33 mouse cellular contexts compared by ENCODE assay signal in genomic region chr5:128627763-128628162, GRCm38 (mm10). TPM values are rescaled to one million over a fixed set of nuclear protein-coding genes. Genes with fewer than 3 reads are reported as not detected.
DNase-seq lines count a peak whose midpoint lies in the region; ATAC-seq and TF ChIP-seq lines count a peak whose summit lies in the region.
"Had no signal": no experiment of that assay in that cellular context is flagged by ENCODE, and none has a peak within 500 bp of the region (broad histone marks: within the 10 kb centered on the region; RNA-seq: fewer than 3 reads in every experiment).

No protein-coding gene starts in this region.

- H3K9ac ChIP-seq in embryonic facial prominence, embryonic 15.5 days = no peak overlapping the region
- H3K9ac ChIP-seq: forebrain, postnatal 0 days; heart, embryonic 15.5 days; hindbrain, embryonic 12.5 days; intestine, embryonic 15.5 days; limb, embryonic 13.5 days; liver, embryonic 12.5 days; liver, postnatal 0 days; midbrain, embryonic 15.5 days had no signal

- no peak for TF ChIP-seq POLR2A in kidney, adult 2 months (IDR thresholded peaks at IDR 0.05; ENCODE audit: low read depth, low read length)
- no peak for TF ChIP-seq POLR2A in brain, embryonic 14.5 days (IDR thresholded peaks at IDR 0.05; ENCODE audit: borderline replicate concordance, extremely low read depth, insufficient read depth, insufficient read length, poor library complexity, severe bottlenecking)

- H3K4me3 ChIP-seq in kidney, adult 2 months (ENCODE audit: insufficient read depth, low read depth, low read length) = no peak overlapping the region
- H3K4me3 ChIP-seq in embryonic facial prominence, embryonic 15.5 days (replicated peaks) = no peak overlapping the region
- H3K4me3 ChIP-seq: forebrain, embryonic 10.5 days; heart, embryonic 10.5 days; heart, embryonic 15.5 days; hindbrain, embryonic 12.5 days; intestine, embryonic 15.5 days; layer of hippocampus, adult 2 months; limb, embryonic 13.5 days; liver, embryonic 12.5 days; midbrain, embryonic 10.5 days; midbrain, embryonic 15.5 days had no signal

- no peaks in the 10 kb centered on the region for H3K4me1 ChIP-seq in kidney, adult 2 months (ENCODE audit: control insufficient read depth, insufficient read depth, low read length)
- peaks cover 17% of the 10 kb centered on the region for H3K4me1 ChIP-seq in embryonic facial prominence, embryonic 15.5 days
- H3K4me1 ChIP-seq: heart, embryonic 10.5 days; heart, embryonic 15.5 days; intestine, embryonic 15.5 days; liver, embryonic 12.5 days; midbrain, embryonic 15.5 days had no signal

- no peak for ATAC-seq in embryonic facial prominence, embryonic 15.5 days (ENCODE audit: insufficient number of reproducible peaks, low FRiP score, low TSS enrichment, low read depth)
- ATAC-seq: forebrain, postnatal 0 days; hindbrain, postnatal 0 days; intestine, embryonic 15.5 days; liver, embryonic 12.5 days; liver, postnatal 0 days; midbrain, embryonic 15.5 days had no signal

- 45% methylated on average over 5 of the region's 5 CpGs for WGBS in kidney, adult 2 months
- 44% methylated on average over 5 of the region's 5 CpGs for WGBS in embryonic facial prominence, embryonic 15.5 days

- no peak overlapping the region for H3K4me2 ChIP-seq in embryonic facial prominence, embryonic 15.5 days (replicated peaks)
- H3K4me2 ChIP-seq: heart, embryonic 15.5 days; hindbrain, embryonic 12.5 days; intestine, embryonic 15.5 days; limb, embryonic 13.5 days; liver, embryonic 12.5 days; midbrain, embryonic 15.5 days had no signal

- no peaks in the 10 kb centered on the region for H3K27me3 ChIP-seq in kidney, adult 2 months (replicated peaks; ENCODE audit: control insufficient read depth, insufficient read depth, low read length)
- no peaks in the 10 kb centered on the region for H3K27me3 ChIP-seq in embryonic facial prominence, embryonic 15.5 days
- H3K27me3 ChIP-seq: heart, embryonic 15.5 days; hindbrain, embryonic 12.5 days; intestine, embryonic 15.5 days; limb, embryonic 13.5 days; liver, embryonic 12.5 days; midbrain, embryonic 15.5 days had no signal

- no peaks in the 10 kb centered on the region for H3K9me3 ChIP-seq in embryonic facial prominence, embryonic 15.5 days (replicated peaks)
- H3K9me3 ChIP-seq: forebrain, embryonic 10.5 days; heart, embryonic 10.5 days; heart, embryonic 15.5 days; hindbrain, embryonic 12.5 days; intestine, embryonic 15.5 days; limb, embryonic 13.5 days; liver, embryonic 12.5 days; midbrain, embryonic 10.5 days; midbrain, embryonic 15.5 days had no signal

- H3K27ac ChIP-seq in kidney, adult 2 months (ENCODE audit: insufficient read depth, low read depth, low read length) = no peak overlapping the region
- H3K27ac ChIP-seq in embryonic facial prominence, embryonic 15.5 days (replicated peaks) = 0 out of 2 replicates have a peak overlapping the region, but pooled peaks have one; percentile 28
- H3K27ac ChIP-seq: forebrain, embryonic 10.5 days; heart, embryonic 10.5 days; heart, embryonic 15.5 days; hindbrain, embryonic 12.5 days; hindbrain, postnatal 0 days; intestine, embryonic 15.5 days; layer of hippocampus, adult 2 months; limb, embryonic 13.5 days; liver, embryonic 12.5 days; midbrain, embryonic 10.5 days; midbrain, embryonic 15.5 days had no signal

- H3K36me3 ChIP-seq in kidney, adult 2 months (ENCODE audit: control insufficient read depth, insufficient read depth, low read length) = no peaks in the 10 kb centered on the region
- H3K36me3 ChIP-seq in embryonic facial prominence, embryonic 15.5 days = no peaks in the 10 kb centered on the region
- H3K36me3 ChIP-seq: forebrain, embryonic 10.5 days; heart, embryonic 10.5 days; heart, embryonic 15.5 days; hindbrain, embryonic 12.5 days; intestine, embryonic 15.5 days; limb, embryonic 13.5 days; liver, embryonic 12.5 days; midbrain, embryonic 10.5 days; midbrain, embryonic 15.5 days had no signal

- DNase-seq in kidney, postnatal 4 days = peak; percentile 12 to 35
- DNase-seq in kidney, adult 2 months = no peak
- peak; percentile 17 for DNase-seq in brain, embryonic 14.5 days (ENCODE audit: low read depth)
- DNase-seq in embryo, embryonic 10.5 days (ENCODE audit: low spot score) = peak; percentile 44
- DNase-seq in retina, embryonic 14.5 days (ENCODE audit: low spot score) = no peak
- no peak for DNase-seq in heart, adult 8-10 months (ENCODE audit: low spot score)
- no peak for DNase-seq in cerebellum, postnatal 36 days
- DNase-seq: adrenal gland, postnatal 25 days; B cell, adult 2 months; cerebellum, adult 18-20 months; cerebellum, postnatal 10 days; forebrain, postnatal 0 days; kidney, adult 8-10 months; kidney, postnatal 14 days; liver, postnatal 0 days; lung, postnatal 14 days; right cerebral cortex, adult 18-20 months; thymus, postnatal 14 days had no signal

- TF ChIP-seq CTCF in kidney, adult 2 months (conservative IDR thresholded peaks at IDR 0.05; ENCODE audit: insufficient read depth, insufficient read length, low read depth, low read length) = no peak
- TF ChIP-seq CTCF in brain, embryonic 14.5 days (IDR thresholded peaks at IDR 0.05; ENCODE audit: borderline replicate concordance, extremely low read depth, insufficient read depth, insufficient read length) = no peak

RNA-seq across cellular contexts. Expression of gene Fzd10, which starts 27.1 kb away (rescaled TPM):
- 0.19 and 0.20 TPM in 2 replicates for polyA plus RNA-seq in kidney, adult 2 months (2012; rRNA removed)
- 13.8 and 23.6 TPM in 2 replicates for polyA plus RNA-seq in brain, embryonic 14.5 days (2012; rRNA removed)
- polyA plus RNA-seq in embryonic facial prominence, embryonic 15.5 days (2015; fragmentation: Nextera tagmentation; extraction: Ambion mirVana) = 9.0 and 10.4 TPM in 2 replicates
- total RNA-seq in heart, adult 8-10 months (2022) = under 1 TPM; 0.11 to 0.16 (median 0.15) TPM
- total RNA-seq: granulocyte monocyte progenitor cell, adult 5-6 weeks; megakaryocyte progenitor cell, adult 5-6 weeks; neutrophil, adult 5-6 weeks had no signal
- polyA plus RNA-seq: liver, postnatal 0 days had no signal

Comparison
In these comparisons a context has a peak if more than half of its experiments do, and no peak if none do; other contexts are left out.
1. DNase-seq: peak in kidney, postnatal 4 days (2 of 2), brain, embryonic 14.5 days (single experiment) and embryo, embryonic 10.5 days (single experiment); none in kidney, adult 2 months (single experiment), retina, embryonic 14.5 days (single experiment), heart, adult 8-10 months (single experiment) and cerebellum, postnatal 36 days (0 of 2).